Mouse (Mus musculus) liver (tissue): ENCODE data around the gene B4galt7.
A peak's percentile ranks its signal among the peaks of the same experiment; 100 is the strongest.
"Not testable (repeated sequence)": the region's sequence is repeated elsewhere in the genome, so short reads cannot be mapped to it uniquely, and the experiment has no call there.

ENCODE experiments used
- DNase-seq: peaks from one replicate; pipeline ENCODE4 v3.0.0-alpha.2; 2020; ENCODE audit warnings: mixed read lengths

The B4galt7 gene

GRCm38 (mm10) chr13:55599566-55600540 lies at the start of gene B4galt7:
Gene B4galt7 (plus strand): TSS chr13:55599896.
- peak; percentile 91 for DNase-seq

DNA sequence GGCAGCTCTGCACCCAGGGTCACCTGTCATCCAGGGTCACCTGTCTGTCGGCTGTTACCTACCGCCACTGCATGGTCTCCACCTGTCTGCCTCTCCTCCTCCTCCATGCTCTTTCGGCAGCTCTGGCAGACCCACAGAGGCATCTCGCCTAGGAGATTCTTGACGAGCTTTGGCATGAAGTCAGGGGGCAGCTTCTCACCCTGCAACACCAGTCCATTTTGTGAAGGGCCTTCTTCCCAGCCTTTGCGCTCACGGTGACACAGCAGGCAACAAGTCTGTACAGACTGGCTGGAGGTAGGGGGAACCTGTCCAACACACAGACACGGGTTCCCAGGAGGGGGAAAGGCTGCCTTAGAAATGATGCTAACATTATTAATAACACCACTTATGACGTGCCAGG lies 43.8 kb upstream of the B4galt7 start:
- DNase-seq, result no peak

- no peak for DNase-seq
Observed at GRCm38 (mm10) chr13:55557499-55557898, 42.2 kb upstream of the B4galt7 start.

GRCm38 (mm10) chr13:55563266-55563879 lies 36.3 kb upstream of the B4galt7 start:
- DNase-seq, result no peak

GRCm38 (mm10) chr13:55567001-55567400 lies 32.7 kb upstream of the B4galt7 start:
- DNase-seq, result no peak

GRCm38 (mm10) chr13:55567949-55568348 lies 31.7 kb upstream of the B4galt7 start:
- DNase-seq, result no peak

DNA sequence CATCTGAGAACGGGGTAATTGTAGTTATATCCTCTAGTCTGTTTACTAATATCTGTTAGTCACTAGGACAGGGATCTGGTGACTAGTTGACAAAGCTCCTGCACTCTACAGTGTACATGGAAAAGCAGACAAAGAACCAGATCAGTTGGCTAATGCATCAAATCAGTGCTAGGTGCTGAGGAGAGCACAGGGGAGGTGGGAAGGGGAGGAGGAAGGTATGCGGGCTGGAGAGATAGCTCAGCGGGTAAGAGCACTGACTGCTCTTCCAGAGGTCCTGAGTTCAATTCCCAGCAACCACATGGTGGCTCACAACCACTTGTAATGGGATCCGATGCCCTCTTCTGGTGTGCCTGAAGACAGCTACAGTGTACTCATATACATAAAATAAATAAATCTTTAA lies 31.2 kb upstream of the B4galt7 start:
- DNase-seq, result not testable (repeated sequence)

GRCm38 (mm10) chr13:55569726-55570285 lies 29.9 kb upstream of the B4galt7 start:
- peak; percentile 19 for DNase-seq

GRCm38 (mm10) chr13:55570286-55570973 lies 29.3 kb upstream of the B4galt7 start:
- DNase-seq, result peak; percentile 58

DNA sequence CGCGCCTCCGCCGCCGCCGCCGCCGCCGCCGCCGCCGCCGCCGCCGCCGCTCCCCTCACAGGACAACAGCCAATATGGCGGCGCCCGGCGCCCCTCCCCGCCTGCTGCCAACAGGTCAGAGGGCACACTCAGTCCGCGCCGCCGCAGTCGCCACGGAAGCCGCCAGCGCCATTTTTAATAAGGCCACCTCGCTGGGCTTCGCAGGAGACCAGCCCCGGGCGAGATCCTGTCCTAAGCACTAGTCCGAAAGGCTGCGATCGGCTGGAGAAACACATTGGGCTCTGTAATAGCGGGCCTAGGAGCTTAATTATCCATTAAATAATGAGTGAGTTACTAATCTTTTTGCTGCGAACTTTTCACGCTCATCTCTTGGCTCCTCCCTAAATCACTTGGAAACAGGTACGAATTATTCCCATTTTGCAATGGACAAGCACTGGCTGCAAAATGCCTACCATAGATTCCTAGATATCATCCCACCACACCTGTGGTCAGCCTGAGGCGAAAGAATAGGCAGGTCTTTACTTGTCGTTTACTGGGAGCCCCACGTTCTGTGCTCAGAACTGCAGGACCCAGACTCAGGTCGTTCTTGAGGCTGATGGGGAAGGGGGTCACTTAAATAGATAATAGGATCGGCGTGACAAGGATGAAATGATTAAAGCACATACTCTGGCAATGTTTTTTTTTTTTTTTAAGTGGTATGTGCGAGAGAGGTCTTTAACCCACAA lies 28.5 kb upstream of the B4galt7 start, which contains the start of gene Fam193b:
Fam193b (minus strand) TSS at position 94 of the 725 bp plus-strand sequence.
- DNase-seq, result peak; percentile 97

- DNase-seq, result no peak
Observed at GRCm38 (mm10) chr13:55571977-55572376, 27.7 kb upstream of the B4galt7 start.

DNA sequence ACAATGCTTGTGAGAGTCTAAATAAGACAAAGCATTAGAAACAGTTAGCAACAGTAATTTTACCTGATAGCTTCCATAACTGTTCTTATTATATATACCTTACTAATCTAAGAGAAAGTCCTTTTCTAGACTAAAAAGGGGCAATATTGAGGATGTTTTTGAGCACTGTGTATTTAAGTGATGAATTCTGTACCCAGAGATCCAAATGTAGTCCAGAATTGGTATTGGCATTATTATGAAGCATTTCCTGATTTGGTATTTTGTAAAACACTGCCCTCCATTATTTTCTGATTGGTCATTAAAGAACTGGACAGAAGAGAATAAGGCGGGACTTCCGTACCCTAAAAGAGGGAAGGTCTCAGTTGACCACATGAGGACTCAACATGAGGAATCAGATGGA lies 26.3 kb upstream of the B4galt7 start, which contains the start of gene Tmed9:
Tmed9 (plus strand) TSS at position 301 of the 400 bp plus-strand sequence.
- DNase-seq, result no peak

DNA sequence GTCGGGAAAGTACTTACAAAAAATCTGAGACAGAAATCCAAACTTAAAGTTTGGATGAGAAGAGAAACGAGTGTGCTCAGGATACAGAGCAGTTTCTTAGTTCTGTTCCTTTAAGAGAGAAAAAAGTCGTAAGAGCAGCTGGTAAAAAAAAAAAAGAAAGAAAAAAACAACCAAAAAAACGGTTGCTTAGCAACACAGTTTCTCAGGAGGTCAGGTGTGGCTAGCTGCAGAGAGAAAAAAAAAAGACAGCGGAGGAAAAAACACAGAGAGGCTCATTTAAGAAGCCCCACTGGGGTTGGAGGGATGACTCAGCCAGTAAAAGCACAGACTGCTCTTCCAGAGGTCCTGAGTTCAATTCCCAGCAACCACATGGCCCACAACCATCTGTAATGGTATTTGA lies 25.4 kb upstream of the B4galt7 start:
- no peak for DNase-seq

- DNase-seq, result peak; percentile 18
Observed at GRCm38 (mm10) chr13:55575932-55576331, 23.8 kb upstream of the B4galt7 start.

DNA sequence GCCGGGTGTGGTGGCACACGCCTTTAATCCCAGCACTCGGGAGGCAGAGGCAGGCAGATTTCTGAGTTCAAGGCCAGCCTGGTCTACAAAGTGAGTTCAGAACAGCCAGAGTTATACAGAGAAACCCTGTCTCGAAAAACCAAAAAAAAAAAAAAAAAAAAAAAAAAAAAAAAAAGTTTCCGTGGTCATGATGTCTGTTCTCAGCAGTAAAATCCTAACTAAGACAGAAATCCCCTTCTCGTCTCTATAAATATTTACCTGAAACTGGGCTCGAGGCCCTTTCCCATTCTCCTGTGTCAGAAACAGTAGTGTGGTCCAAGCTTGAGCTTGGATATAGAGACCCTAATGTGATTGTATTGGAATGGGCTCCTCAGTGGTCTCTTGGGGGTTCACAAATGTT lies 22.8 kb upstream of the B4galt7 start:
- DNase-seq, result not testable (repeated sequence)

GRCm38 (mm10) chr13:55578086-55578485 lies 21.6 kb upstream of the B4galt7 start:
- no peak for DNase-seq

- peak; percentile 44 for DNase-seq
Observed at GRCm38 (mm10) chr13:55591961-55592490, 7.7 kb upstream of the B4galt7 start.

GRCm38 (mm10) chr13:55592512-55593253 lies 7.0 kb upstream of the B4galt7 start:
- DNase-seq, result peak; percentile 97

DNA sequence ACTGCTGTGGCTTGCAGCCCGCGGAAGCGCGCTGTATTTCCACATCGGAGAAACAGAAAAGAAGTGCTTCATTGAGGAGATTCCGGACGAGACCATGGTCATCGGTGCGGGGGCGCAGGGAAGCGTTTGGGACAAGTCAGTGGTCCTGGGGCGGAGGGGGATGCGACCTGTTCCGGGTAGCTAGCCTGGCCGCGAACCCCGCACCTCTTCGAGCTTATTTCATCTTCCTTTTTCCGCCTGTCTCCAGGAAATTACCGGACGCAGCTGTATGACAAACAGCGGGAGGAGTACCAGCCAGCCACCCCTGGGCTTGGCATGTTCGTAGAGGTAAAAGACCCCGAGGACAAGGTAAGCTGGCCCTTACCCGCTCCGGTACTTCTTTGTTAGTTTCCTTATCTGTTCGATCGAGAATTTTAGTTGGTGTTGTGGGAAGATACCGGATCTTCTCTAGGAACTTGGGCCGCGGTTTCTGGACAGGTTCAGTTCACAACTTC lies 6.4 kb upstream of the B4galt7 start:
- DNase-seq, result no peak

DNA sequence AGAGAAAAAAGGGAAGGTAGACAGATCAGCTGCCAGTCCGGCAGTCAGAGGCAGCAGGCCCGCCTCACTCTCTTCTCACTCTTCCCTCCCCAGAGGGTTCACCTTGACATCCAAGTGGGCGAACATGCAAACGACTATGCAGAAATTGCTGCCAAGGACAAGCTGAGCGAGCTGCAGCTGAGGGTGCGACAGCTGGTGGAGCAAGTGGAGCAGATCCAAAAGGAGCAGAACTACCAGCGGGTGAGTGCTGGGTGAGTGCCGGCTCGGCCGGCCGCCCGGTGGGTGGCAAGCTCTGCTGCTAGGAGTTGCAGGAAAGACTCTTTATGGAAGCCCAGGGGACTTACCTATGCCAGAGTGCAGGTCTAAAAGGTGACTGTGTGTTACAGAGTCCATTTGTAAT lies 4.3 kb upstream of the B4galt7 start:
- no peak for DNase-seq

DNA sequence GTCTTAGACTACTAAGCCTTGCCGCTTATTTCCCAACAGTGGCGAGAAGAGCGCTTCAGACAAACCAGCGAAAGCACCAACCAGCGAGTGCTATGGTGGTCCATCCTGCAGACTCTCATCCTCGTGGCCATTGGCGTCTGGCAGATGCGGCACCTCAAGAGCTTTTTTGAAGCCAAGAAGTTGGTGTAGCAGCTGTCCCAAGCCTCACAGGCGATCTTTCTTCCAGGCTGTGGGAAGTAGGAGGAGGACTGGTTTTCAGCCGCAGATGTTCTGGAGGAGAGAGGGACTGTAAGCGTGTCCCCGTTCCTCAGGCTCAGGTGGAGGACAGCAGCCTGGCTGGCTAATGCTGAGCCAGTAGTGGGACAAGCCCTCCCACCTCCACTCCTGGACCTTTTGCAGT lies 2.9 kb upstream of the B4galt7 start:
- no peak for DNase-seq
